Mouse (Mus musculus): ENCODE measurements around the gene Relt. TPM values are rescaled to one million over a fixed set of nuclear protein-coding genes. Genes with fewer than 3 reads are reported as not detected.

Gene Relt
- polyA plus RNA-seq, 1 experiment: 29.2 TPM

DNA sequence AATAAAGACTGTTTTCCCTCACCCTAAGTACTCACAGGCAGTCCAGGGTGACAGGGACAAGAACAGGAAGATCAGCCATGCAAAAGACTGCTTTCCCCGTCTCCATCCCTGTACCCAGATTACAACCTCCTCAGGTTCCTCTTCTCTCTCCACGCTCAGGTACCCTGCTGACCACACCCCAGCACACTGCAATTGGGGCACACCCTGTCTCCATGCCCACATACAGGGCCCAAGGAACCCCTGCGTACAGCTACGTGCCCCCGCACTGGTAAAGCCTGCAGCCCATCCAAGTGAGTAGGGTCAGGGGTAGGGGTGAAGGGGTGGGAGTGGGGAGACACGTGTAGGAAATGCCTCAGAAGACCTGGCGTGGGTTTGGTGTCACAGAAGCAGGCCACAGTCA is 28.1 kb downstream of the Relt start:
- H3K27ac ChIP-seq (ENCODE audit: insufficient read depth, low read length): no peak overlapping the region
- WGBS: 94% methylated on average over 7 of the region's 7 CpGs
- TF ChIP-seq CTCF (IDR thresholded peaks at IDR 0.05; ENCODE audit: borderline replicate concordance, insufficient read depth, low read depth, low read length) (no peak), POLR2A (IDR thresholded peaks at IDR 0.05; ENCODE audit: borderline replicate concordance, insufficient read depth, low read length) (no peak)
- H3K27me3 ChIP-seq (ENCODE audit: control insufficient read depth, insufficient read depth, low read length): no peaks in the 10 kb centered on the region
- H3K4me1 ChIP-seq (ENCODE audit: control insufficient read depth, insufficient read depth, low read length): peaks cover 14% of the 10 kb centered on the region; the same call in 1 of the 2 replicates
- DNase-seq: no peak
- H3K4me3 ChIP-seq (replicated peaks; ENCODE audit: insufficient read depth, low read depth, low read length): no peak overlapping the region

DNA sequence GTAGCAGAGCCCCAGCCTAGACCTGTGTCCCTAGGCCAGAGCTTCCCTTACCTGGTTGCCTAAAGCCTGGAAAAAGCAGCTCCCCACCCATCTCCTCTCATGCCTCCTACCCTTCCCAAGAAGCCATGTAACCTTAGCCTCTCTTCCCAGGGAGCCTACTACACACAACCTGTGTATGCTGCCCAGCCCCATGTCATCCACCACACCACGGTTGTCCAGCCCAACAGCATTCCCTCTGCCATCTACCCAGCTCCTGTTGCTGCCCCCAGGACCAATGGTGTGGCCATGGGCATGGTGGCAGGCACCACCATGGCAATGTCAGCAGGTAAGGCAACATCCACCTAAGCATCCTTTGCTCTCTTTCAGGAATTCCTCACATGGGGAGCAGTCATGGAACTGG is 29.4 kb downstream of the Relt start:
- no peak overlapping the region for H3K27ac ChIP-seq (ENCODE audit: insufficient read depth, low read length)
- no peak for TF ChIP-seq CTCF (IDR thresholded peaks at IDR 0.05; ENCODE audit: borderline replicate concordance, insufficient read depth, low read depth, low read length)
- 83% methylated on average over 1 of the region's 1 CpGs for WGBS
- H3K27me3 ChIP-seq (ENCODE audit: control insufficient read depth, insufficient read depth, low read length): no peaks in the 10 kb centered on the region
- DNase-seq: no peak
- peaks cover 8% of the 10 kb centered on the region; the same call in 1 of the 2 replicates for H3K4me1 ChIP-seq (ENCODE audit: control insufficient read depth, insufficient read depth, low read length)
- H3K4me3 ChIP-seq (replicated peaks; ENCODE audit: insufficient read depth, low read depth, low read length): no peak overlapping the region

DNA sequence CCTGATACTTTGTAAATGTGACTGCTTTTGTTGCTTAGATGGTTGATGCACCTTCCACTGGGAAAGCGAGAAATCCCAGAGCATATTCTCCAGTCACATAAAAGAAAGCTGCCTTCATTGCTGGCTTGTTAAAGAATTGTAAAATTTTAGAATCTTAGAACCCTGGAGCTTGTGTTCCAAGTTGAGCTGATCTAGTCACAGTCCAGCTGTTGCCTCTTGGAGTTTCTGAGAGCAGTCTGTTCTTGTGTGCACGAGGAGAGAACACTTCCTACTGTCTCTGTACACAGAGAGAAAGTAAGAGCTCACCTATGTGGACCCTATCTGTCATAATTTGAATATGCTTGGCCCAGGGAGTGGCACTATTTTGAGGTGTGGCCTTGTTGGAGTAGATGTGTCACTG is 34.7 kb downstream of the Relt start:
- Histone ChIP-seq H3K4me1 (ENCODE audit: control insufficient read depth, insufficient read depth, low read length) (peaks cover 3% of the 10 kb centered on the region; the same call in 1 of the 2 replicates), H3K27ac (ENCODE audit: insufficient read depth, low read length) (no peak overlapping the region), H3K27me3 (ENCODE audit: control insufficient read depth, insufficient read depth, low read length) (no peaks in the 10 kb centered on the region), H3K4me3 (replicated peaks; ENCODE audit: insufficient read depth, low read depth, low read length) (no peak overlapping the region)
- DNase-seq: no peak
- WGBS: 86% methylated on average over 2 of the region's 2 CpGs
- TF ChIP-seq CTCF (IDR thresholded peaks at IDR 0.05; ENCODE audit: borderline replicate concordance, insufficient read depth, low read depth, low read length): no peak
- TF ChIP-seq POLR2A (IDR thresholded peaks at IDR 0.05; ENCODE audit: borderline replicate concordance, insufficient read depth, low read length): no peak

DNA sequence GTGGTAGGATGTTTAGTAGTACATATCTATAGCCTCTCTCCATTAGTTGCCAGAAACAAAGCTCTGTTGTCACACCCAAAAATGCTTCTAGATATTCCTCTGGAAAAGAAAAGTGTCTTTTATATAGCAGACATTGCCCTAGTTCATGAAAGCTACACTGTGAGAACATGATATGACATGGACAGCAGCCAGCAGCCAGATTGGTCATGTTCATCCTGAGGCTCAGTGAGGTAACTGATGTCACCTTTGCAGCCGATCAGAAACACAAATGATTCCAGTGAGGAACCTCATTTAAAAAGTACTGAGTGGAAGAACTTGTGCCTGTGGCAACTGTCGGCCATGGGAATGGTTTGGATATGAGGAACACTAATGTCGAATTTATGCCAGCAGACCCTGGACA is 38.6 kb downstream of the Relt start:
- no peak overlapping the region for H3K4me3 ChIP-seq (replicated peaks; ENCODE audit: insufficient read depth, low read depth, low read length)
- TF ChIP-seq CTCF (IDR thresholded peaks at IDR 0.05; ENCODE audit: borderline replicate concordance, insufficient read depth, low read depth, low read length) (no peak), POLR2A (IDR thresholded peaks at IDR 0.05; ENCODE audit: borderline replicate concordance, insufficient read depth, low read length) (no peak)
- H3K27me3 ChIP-seq (ENCODE audit: control insufficient read depth, insufficient read depth, low read length): no peaks in the 10 kb centered on the region
- WGBS: 65% methylated on average over 3 of the region's 3 CpGs
- H3K4me1 ChIP-seq (ENCODE audit: control insufficient read depth, insufficient read depth, low read length): peaks cover 3% of the 10 kb centered on the region; the same call in 1 of the 2 replicates
- H3K27ac ChIP-seq (ENCODE audit: insufficient read depth, low read length): no peak overlapping the region
- DNase-seq: peak in 1 of 2 experiments; percentile 54

GRCm38 (mm10) chr7:100818401-100819064 is 44.7 kb downstream of the Relt start:
- H3K27ac ChIP-seq (ENCODE audit: insufficient read depth, low read length): no peak overlapping the region
- 91% methylated on average over 4 of the region's 4 CpGs for WGBS
- TF ChIP-seq POLR2A (IDR thresholded peaks at IDR 0.05; ENCODE audit: borderline replicate concordance, insufficient read depth, low read length) (no peak), CTCF (IDR thresholded peaks at IDR 0.05; ENCODE audit: borderline replicate concordance, insufficient read depth, low read depth, low read length) (peak; percentile 67; the same call in 1 of the 2 replicates)
- H3K4me3 ChIP-seq (replicated peaks; ENCODE audit: insufficient read depth, low read depth, low read length): no peak overlapping the region
- peak; percentile 39 to 44 for DNase-seq
- no peaks in the 10 kb centered on the region for H3K27me3 ChIP-seq (ENCODE audit: control insufficient read depth, insufficient read depth, low read length)
- H3K4me1 ChIP-seq (ENCODE audit: control insufficient read depth, insufficient read depth, low read length): no peaks in the 10 kb centered on the region

GRCm38 (mm10) chr7:100817442-100817760 is 45.8 kb downstream of the Relt start:
- WGBS: 82% methylated on average over 2 of the region's 2 CpGs
- DNase-seq: no peak
- Histone ChIP-seq H3K4me3 (replicated peaks; ENCODE audit: insufficient read depth, low read depth, low read length) (no peak overlapping the region), H3K4me1 (ENCODE audit: control insufficient read depth, insufficient read depth, low read length) (no peaks in the 10 kb centered on the region; the same call in 1 of the 2 replicates), H3K27ac (ENCODE audit: insufficient read depth, low read length) (no peak overlapping the region), H3K27me3 (ENCODE audit: control insufficient read depth, insufficient read depth, low read length) (no peaks in the 10 kb centered on the region)
- TF ChIP-seq CTCF (IDR thresholded peaks at IDR 0.05; ENCODE audit: borderline replicate concordance, insufficient read depth, low read depth, low read length) (no peak), POLR2A (IDR thresholded peaks at IDR 0.05; ENCODE audit: borderline replicate concordance, insufficient read depth, low read length) (no peak)

DNA sequence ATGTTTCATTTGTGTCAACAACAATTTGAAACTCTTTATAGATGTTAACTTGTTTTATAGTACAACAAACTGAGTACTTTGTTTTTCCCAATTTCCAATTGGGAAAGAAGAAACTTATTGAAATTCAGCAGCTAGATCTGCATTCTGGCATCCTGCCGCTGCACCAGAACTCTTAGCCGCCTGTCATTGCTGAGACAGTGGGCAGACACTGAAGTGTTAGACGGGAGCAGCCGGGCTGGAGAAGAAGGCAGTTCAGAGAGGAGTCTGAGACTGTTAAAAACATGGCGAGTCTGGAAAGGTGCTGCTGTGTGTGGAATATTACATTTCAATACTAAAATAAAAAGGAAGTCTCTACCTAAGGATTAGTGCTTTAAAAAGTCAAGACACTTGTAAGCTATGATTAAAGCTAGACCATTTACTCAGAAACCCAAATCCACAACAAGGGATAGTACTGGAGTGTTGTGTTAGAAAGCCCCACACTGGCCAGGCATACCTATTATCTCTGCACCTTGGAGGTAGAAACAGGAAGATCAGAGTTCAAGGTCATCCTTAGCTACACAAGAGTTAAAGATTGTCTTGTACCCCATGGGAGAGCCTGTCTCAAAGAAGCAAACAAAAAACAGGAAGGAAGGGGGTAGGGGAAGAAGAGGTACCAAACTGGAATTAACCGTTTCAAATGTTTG is 46.3 kb downstream of the Relt start:
- H3K27ac ChIP-seq (ENCODE audit: insufficient read depth, low read length): no peak overlapping the region
- TF ChIP-seq POLR2A (IDR thresholded peaks at IDR 0.05; ENCODE audit: borderline replicate concordance, insufficient read depth, low read length) (no peak), CTCF (IDR thresholded peaks at IDR 0.05; ENCODE audit: borderline replicate concordance, insufficient read depth, low read depth, low read length) (no peak)
- 25% methylated on average over 6 of the region's 6 CpGs for WGBS
- H3K27me3 ChIP-seq (ENCODE audit: control insufficient read depth, insufficient read depth, low read length): no peaks in the 10 kb centered on the region
- no peaks in the 10 kb centered on the region; the same call in 1 of the 2 replicates for H3K4me1 ChIP-seq (ENCODE audit: control insufficient read depth, insufficient read depth, low read length)
- peak in 1 of 2 experiments; percentile 33 for DNase-seq
- no peak overlapping the region for H3K4me3 ChIP-seq (replicated peaks; ENCODE audit: insufficient read depth, low read depth, low read length)
